Mouse (Mus musculus) olfactory bulb, adult 2 months (tissue): ENCODE measurements around the gene Babam2.

Experiments used
- CTCF ChIP-seq: fragments of 200-500 bp; IDR thresholded peaks from 2 replicates; pipeline ENCODE4 v1.5.1; 2012; ENCODE audit warnings: low read depth, mild to moderate bottlenecking, low read length, moderate library complexity; ENCODE audit not compliant: insufficient read depth
- POLR2A ChIP-seq: fragments of 200-500 bp; IDR thresholded peaks from 2 replicates; pipeline ENCODE4 v1.6.1; 2012; ENCODE audit warnings: mild to moderate bottlenecking, low read depth, low read length, moderate library complexity; ENCODE audit not compliant: insufficient read depth

GRCm38 (mm10) chr5:31880457-31880856, 183.0 kb downstream of the Babam2 start:
- no peak for TF ChIP-seq POLR2A
- no peak for TF ChIP-seq CTCF
